Mouse (Mus musculus) embryonic fibroblast, embryonic 13.5 days (primary cell): ENCODE data around the gene Tex29. TPM values are rescaled to one million over a fixed set of nuclear protein-coding genes. Genes with fewer than 3 reads are reported as not detected.

Experiments used
- H3K27ac ChIP-seq: 2 replicates; pipeline ENCODE4 v1.5.1; 2012; ENCODE audit warnings: low read length, control low read depth, inconsistent platforms; ENCODE audit not compliant: insufficient read depth
- H3K4me1 ChIP-seq: 2 replicates; pipeline ENCODE4 v1.6.1; 2011; ENCODE audit warnings: low read length; ENCODE audit not compliant: control insufficient read depth, insufficient read depth
- H3K4me3 ChIP-seq: 2 replicates; pipeline ENCODE4 v1.5.1; 2011; ENCODE audit warnings: mild to moderate bottlenecking, control low read depth, low read length; ENCODE audit not compliant: insufficient read depth
- CTCF ChIP-seq: IDR thresholded peaks from 2 replicates; pipeline ENCODE4 v1.5.1; 2011; ENCODE audit warnings: mild to moderate bottlenecking, control low read depth, low read length, moderate library complexity, borderline replicate concordance; ENCODE audit not compliant: insufficient read depth
- POLR2A ChIP-seq: IDR thresholded peaks from 2 replicates; pipeline ENCODE4 v1.6.1; 2011; ENCODE audit warnings: low read depth, mild to moderate bottlenecking, control low read depth, low read length, moderate library complexity
- polyA plus RNA-seq: library from polyadenylated mRNA; stranded (reverse); fragments of >200 nt; gene quantifications from 2 replicates; pipeline ENCODE4 v1.2.4, GENCODE M21; 2011; ENCODE audit warnings: low read depth; ENCODE audit not compliant: missing spikeins, insufficient read length

Tex29 gene
- not detected in 2 replicates for polyA plus RNA-seq

DNA sequence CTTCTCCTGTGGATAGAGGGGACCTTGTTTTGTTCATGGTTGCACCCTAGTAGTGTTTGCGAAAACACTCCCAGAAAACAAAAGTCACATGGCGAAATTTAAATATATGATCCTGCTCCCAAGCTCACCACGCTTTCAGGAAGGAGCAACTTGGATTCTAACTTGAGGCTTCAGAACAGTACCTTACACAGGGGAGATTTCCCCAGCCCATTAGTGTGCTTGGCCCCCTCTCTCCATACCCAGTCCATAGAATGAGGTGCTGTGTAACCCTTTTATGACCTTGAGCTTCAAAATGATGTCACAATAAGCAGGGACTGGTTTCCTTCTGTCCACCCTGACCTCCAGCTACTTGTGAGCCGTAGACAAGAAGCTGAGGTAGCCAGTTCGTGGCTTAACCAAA, at the start of gene Tex29:
Tex29 (plus strand) TSS at position 301 of the 400 bp plus-strand sequence.
- no peak within 1 kb of the TSS for H3K27ac ChIP-seq
- TF ChIP-seq CTCF: no peak
- TF ChIP-seq POLR2A: no peak
- no peak within 1 kb of the TSS for H3K4me3 ChIP-seq
- no peaks in the 10 kb centered on the region for H3K4me1 ChIP-seq

DNA sequence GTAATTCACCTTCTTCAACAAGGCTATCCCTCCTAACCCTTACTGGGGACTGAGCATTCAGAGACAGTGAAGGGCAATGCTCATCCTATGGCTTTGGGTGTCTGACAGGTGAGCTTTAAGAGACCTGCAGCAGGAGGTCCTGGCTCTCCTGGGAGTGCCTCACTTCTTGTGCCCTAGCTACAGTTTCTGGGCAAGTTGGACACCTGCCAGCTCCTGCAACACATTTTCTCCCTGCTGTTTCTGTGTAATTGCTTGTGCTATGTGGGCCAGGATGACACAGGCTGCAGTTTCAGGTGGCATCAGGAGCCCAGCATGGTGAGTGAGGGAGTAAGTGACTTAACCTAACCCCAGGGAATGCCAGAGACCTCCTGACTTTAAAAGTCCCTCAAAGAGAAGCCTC, 45.3 kb upstream of the Tex29 start:
- H3K27ac ChIP-seq: no peak overlapping the region
- peaks cover 9% of the 10 kb centered on the region for H3K4me1 ChIP-seq
- no peak for TF ChIP-seq CTCF
- TF ChIP-seq POLR2A: no peak
- H3K4me3 ChIP-seq: no peak overlapping the region

DNA sequence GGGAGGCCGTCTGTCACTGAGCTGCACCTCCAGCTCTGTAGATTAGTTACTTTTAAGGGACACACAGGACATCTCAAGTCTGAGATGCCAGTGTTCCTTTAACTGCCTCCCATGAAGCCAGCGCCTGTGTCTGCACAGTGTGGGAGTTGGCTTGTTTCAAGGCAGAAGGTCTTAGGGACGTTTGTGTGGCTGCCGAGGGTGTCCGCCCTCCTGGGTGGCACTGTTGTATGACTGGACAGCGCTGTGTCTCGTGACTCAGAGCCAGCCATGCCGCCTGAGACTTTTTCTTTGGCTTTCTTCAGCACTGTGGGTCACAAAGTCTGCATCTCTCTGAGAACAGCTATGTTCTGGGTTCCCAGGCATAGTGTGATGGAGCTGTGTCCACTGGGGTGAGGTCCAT, 43.1 kb upstream of the Tex29 start:
- no peak overlapping the region for H3K4me3 ChIP-seq
- H3K27ac ChIP-seq: no peak overlapping the region
- H3K4me1 ChIP-seq: peaks cover 9% of the 10 kb centered on the region
- TF ChIP-seq CTCF (no peak), POLR2A (no peak)

DNA sequence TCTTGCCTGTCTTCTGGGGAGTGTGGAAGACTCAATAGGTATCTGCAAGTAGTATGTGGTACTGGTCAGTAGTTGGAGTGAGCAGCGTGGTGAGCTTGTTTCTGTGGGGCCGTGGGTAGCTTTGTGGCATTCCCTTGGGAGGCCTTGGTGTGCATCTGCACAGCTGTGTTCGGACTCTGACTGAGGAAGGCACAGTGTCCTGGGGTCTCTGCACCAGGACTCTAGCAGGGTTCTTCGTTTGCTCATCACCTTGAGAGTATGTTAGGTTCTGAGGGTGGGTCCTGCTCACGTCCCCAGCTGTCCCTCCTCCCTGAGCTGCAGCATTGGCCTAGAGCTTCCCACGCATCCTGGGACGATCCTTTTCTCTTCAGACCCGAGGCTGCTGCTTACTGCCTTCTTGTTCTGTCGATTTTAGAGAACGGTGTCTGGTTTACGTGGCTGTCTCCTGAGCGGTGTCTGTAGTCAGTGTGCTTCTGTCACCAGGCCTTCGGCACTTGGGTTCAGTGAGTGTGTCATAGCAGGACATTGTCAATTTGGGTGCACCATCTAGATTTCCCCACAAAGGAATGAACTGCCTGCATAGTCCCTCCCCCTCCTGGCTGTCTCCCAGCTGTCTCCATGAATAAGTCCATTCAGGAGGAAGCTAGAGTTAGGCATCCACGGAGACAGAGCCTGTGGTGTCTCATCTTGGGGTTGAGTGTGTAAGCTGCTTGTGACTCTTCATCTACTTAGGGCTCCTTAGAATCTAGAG, 42.4 kb upstream of the Tex29 start:
- H3K4me3 ChIP-seq: no peak overlapping the region
- peaks cover 9% of the 10 kb centered on the region for H3K4me1 ChIP-seq
- no peak overlapping the region for H3K27ac ChIP-seq
- TF ChIP-seq CTCF (no peak), POLR2A (no peak)

DNA sequence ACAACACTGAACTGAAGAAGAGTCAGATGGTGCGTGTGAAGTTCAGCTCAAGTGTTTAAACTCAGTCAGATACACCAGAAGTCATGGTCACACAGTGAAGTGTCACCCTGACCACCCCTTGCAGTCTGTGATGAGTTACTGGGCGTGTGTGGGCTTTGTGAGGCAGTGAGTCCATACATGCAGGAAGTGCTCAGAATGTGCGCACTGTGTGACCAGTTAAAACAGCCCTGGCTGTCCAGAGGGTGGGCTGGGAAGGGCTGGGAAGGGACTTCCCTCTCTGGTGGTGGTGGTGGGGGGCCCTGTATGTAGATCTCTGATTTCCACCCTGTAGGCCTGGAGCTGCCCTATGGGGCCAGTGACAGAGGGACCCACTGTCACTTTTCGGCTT, 41.8 kb upstream of the Tex29 start:
- no peak overlapping the region for H3K4me3 ChIP-seq
- no peak for TF ChIP-seq POLR2A
- TF ChIP-seq CTCF: no peak
- H3K4me1 ChIP-seq: peaks cover 9% of the 10 kb centered on the region
- H3K27ac ChIP-seq: no peak overlapping the region

DNA sequence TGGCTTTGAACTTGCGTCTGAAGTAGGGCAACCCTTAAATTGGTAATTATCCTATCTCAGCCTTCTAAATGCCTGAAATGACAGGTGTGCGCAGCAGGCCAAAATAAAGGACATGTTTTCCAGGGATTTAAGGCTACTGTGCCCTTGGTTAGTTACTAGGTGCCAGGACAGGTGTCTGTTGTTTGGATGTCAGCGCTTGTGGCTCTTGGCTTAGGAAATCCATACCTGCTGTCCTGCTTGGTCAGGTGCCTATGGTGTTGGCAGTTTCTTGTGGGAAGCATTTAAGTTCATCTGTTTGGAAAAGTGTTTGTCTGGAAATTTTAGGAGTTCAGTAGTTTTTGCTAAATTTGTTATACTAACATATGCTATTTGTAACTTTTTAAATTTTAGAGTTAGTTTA, 41.2 kb upstream of the Tex29 start:
- TF ChIP-seq POLR2A (no peak), CTCF (no peak)
- peaks cover 9% of the 10 kb centered on the region for H3K4me1 ChIP-seq
- no peak overlapping the region for H3K27ac ChIP-seq

DNA sequence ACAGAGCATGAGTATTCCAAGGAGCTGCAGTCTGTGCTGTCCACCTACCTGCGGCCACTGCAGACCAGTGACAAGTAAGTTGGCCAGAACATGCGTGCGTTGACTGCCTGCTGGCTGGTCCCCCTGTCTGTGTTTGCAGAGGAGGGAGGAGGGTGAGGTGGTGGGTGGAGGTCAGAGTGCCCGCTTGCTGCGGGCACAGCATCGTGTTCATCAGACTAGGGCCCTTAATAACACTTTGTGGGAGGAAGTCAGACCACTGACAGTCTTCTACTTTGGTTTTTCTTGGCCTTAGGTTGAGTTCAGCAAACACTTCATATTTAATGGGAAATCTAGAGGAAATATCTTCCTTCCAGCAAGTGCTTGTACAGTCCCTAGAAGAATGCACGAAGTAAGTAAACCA, 39.8 kb upstream of the Tex29 start:
- Histone ChIP-seq H3K4me3 (no peak overlapping the region), H3K4me1 (peaks cover 9% of the 10 kb centered on the region), H3K27ac (0 out of 2 replicates have a peak overlapping the region, but pooled peaks have one; percentile 0)
- TF ChIP-seq POLR2A: no peak
- TF ChIP-seq CTCF: no peak

More for the DNA sequence above, 41.2 kb upstream of the Tex29 start:
- no peak overlapping the region for H3K4me3 ChIP-seq

DNA sequence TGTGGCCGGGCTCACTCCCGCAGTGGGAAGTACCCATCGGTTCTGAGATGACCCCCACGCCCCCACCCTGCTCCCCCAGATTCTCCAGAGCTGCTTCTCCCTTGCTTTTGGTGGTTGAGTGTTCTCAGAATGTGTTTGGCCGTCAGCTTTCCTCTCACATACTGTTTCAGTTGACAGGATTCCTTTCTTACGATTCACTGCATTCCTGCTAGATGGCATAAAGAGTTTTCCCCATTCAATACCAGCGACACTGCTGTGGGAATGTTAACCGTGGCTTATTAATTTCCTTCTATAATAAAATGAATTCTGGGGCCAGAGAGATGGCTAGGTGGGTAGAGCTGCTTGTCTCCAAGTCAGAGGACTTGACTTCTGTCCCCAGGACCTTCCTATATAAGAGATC, 38.7 kb upstream of the Tex29 start:
- H3K27ac ChIP-seq: peak overlapping the region; percentile 89
- peaks cover 12% of the 10 kb centered on the region for H3K4me1 ChIP-seq
- H3K4me3 ChIP-seq: no peak overlapping the region
- TF ChIP-seq POLR2A (no peak), CTCF (no peak)

DNA sequence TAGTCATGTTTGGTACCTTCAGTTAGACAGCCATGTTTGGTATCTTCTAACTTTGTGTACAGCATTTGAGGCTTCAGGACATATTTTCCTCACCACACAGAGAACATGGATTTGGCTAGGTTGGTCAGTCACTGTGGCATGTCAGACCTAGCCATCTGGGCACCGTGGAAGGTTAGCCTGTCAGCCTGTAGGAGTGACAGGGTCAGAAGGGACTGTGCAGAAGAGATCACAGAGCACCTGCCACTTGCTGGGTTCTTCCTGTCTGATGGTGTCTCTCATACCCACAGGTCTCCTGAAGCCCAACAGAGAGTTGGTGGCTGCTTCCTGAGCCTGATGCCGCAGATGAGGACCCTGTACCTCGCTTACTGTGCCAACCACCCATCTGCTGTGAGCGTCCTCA, 35.4 kb upstream of the Tex29 start:
- Histone ChIP-seq H3K4me3 (no peak overlapping the region), H3K27ac (no peak overlapping the region), H3K4me1 (peaks cover 3% of the 10 kb centered on the region)
- TF ChIP-seq CTCF: no peak
- no peak for TF ChIP-seq POLR2A

DNA sequence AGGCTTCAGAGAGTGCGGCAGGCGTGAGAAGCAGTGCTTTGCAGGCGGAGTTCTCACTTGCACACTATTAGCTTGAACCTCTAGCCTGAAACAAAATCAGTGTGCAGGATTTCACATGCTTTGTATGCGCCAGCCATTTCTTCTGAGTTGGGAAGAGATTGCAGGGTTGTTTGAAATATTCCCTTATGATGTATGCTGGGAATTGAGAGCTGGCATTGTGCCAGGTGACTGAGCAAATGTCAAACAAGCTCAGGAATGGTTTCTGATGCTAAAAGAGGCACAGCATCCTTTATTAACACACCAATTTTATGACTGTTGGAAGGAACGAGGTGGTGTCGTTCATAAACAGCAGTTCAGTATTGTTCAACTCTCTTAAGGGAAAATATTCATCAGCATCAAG, 34.0 kb upstream of the Tex29 start:
- Histone ChIP-seq H3K4me3 (no peak overlapping the region), H3K4me1 (peaks cover 3% of the 10 kb centered on the region), H3K27ac (no peak overlapping the region)
- TF ChIP-seq CTCF (no peak), POLR2A (no peak)
